Mouse (Mus musculus) forebrain, embryonic 14.5 days (tissue): ENCODE data around the gene Elp5. TPM values are rescaled to one million over a fixed set of nuclear protein-coding genes. Genes with fewer than 3 reads are reported as not detected.

ENCODE experiments used
- ATAC-seq: fragments of 200-750 bp; cut with Nextera tagmentation; 2 replicates; pipeline ENCODE4 v1.8.0; 2017; ENCODE audit warnings: mild to moderate bottlenecking, moderate library complexity
- DNase-seq: peaks from one replicate; pipeline ENCODE4 v3.0.0-alpha.2; 2015; ENCODE audit warnings: low spot score
- H3K27ac ChIP-seq: fragments of 300-500 bp; sonication (generic); 2 replicates; pipeline ENCODE4 v1.5.1; 2014; ENCODE audit warnings: low read depth, mild to moderate bottlenecking, control low read depth, low read length, moderate library complexity
- H3K27me3 ChIP-seq: fragments of 300-500 bp; sonication (generic); replicated peaks from 2 replicates; pipeline ENCODE4 v1.6.1; 2014; ENCODE audit warnings: low read length, control low read depth, mixed read lengths; ENCODE audit not compliant: control insufficient read depth, insufficient read depth
- H3K36me3 ChIP-seq: fragments of 300-500 bp; sonication (generic); 2 replicates; pipeline ENCODE4 v1.6.1; 2014; ENCODE audit warnings: low read length, control low read depth; ENCODE audit not compliant: control insufficient read depth, insufficient read depth
- H3K4me1 ChIP-seq: fragments of 300-500 bp; sonication (generic); 2 replicates; pipeline ENCODE4 v1.6.1; 2014; ENCODE audit warnings: antibody characterized with exemption, low read length, control low read depth; ENCODE audit not compliant: control insufficient read depth, insufficient read depth
- H3K4me2 ChIP-seq: fragments of 300-500 bp; sonication (generic); 2 replicates; pipeline ENCODE4 v1.6.1; 2014; ENCODE audit warnings: mild to moderate bottlenecking, control low read depth, low read length
- H3K4me3 ChIP-seq: fragments of 300-500 bp; sonication (generic); 2 replicates; pipeline ENCODE4 v1.5.1; 2014; ENCODE audit warnings: low read depth, low read length, control low read depth
- H3K9ac ChIP-seq: fragments of 300-500 bp; sonication (generic); 2 replicates; pipeline ENCODE4 v1.6.1; 2014; ENCODE audit warnings: mild to moderate bottlenecking, low read length, control low read depth, moderate library complexity
- H3K9me3 ChIP-seq: fragments of 300-500 bp; sonication (generic); replicated peaks from 2 replicates; pipeline ENCODE4 v1.6.1; 2016; ENCODE audit warnings: low read length, control low read depth, mixed read lengths; ENCODE audit not compliant: control insufficient read depth
- WGBS: fragments of 180-500 bp; shearing (Covaris S2); extraction: QIAGEN DNeasy Blood & Tissue Kit; methylation state at CpG from one replicate; pipeline ENCODE4 v1.1.7; 2014; 5-methylcytosine and 5-hydroxymethylcytosine counted together
- polyA plus RNA-seq: library from polyadenylated mRNA; unstranded; fragments of >200 nt; fragmentation: Nextera tagmentation; extraction: Ambion mirVana; gene quantifications from 2 replicates; pipeline ENCODE4 v1.2.1, GENCODE M21; 2014

Elp5 gene
- polyA plus RNA-seq, 1 experiment from 2014 or later: 203 TPM

DNA sequence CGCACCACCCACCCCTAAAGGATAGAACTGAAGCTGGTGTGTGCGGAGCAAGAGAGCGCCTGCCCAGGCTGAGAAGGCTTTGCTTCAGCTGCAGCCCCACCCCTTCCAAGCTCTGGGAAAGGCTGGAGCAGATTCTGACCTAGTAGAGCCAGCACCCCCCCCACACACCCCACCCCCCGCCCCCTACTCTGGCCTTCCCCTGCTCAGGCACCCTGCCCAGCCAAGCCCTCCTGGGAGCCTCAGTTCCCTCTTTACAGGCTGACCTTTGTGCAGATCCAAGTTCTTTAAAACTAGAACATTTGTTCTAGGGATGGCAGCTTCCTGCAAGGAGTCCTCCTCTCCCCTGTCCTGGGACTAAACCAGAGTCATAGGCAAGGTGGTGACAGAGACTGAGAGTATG lies 44.9 kb downstream of the Elp5 start:
- Histone ChIP-seq H3K4me3 (no peak overlapping the region), H3K4me1 (peaks cover 5% of the 10 kb centered on the region; the same call in 1 of the 2 replicates), H3K36me3 (no peaks in the 10 kb centered on the region), H3K4me2 (no peak overlapping the region), H3K27ac (no peak overlapping the region), H3K9me3 (no peaks in the 10 kb centered on the region), H3K27me3 (peaks cover 9% of the 10 kb centered on the region; the same call in 1 of the 2 replicates), H3K9ac (no peak overlapping the region)
- 48% methylated on average over 4 of the region's 4 CpGs for WGBS
- DNase-seq: no peak
- ATAC-seq: no peak

DNA sequence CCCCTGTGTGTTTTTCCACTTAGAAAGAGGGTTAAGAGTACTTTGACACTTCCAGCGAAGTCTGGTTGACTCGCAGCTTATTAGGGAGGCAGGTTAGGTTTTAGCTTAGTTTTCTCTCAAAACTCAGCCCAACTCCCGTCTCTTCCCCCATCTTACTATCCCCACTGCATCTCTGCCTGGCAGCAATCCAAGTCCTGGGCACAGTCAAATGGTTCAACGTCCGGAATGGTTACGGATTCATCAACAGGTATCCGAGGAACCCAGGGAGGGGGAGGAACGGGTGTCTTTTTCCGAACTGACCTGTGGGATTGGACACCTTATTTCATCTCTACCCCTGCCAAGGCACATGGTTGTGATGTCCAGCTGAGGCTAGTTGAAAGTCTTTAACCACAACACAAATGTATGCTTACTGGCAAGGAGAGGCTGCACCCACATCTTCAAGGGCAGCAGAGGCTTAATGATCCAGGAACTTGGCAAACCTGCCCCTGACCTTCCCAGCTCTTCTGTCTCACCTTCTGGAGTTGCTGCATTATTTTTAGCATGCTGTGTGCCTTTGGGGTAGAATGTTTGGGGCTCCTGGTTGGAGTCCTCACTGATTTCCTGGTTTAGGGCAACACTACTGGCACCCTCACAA lies 45.5 kb downstream of the Elp5 start:
- no peak overlapping the region for H3K9ac ChIP-seq
- DNase-seq: no peak
- ATAC-seq: no peak
- 37% methylated on average over 9 of the region's 9 CpGs for WGBS
- H3K27ac ChIP-seq: no peak overlapping the region
- peak overlapping the region; percentile 99 for H3K4me2 ChIP-seq
- H3K27me3 ChIP-seq: peaks cover 9% of the 10 kb centered on the region; the same call in 1 of the 2 replicates
- H3K4me1 ChIP-seq: peaks cover 5% of the 10 kb centered on the region; the same call in 1 of the 2 replicates
- H3K4me3 ChIP-seq: peak overlapping the region; percentile 53
- H3K9me3 ChIP-seq: no peaks in the 10 kb centered on the region
- no peaks in the 10 kb centered on the region for H3K36me3 ChIP-seq

DNA sequence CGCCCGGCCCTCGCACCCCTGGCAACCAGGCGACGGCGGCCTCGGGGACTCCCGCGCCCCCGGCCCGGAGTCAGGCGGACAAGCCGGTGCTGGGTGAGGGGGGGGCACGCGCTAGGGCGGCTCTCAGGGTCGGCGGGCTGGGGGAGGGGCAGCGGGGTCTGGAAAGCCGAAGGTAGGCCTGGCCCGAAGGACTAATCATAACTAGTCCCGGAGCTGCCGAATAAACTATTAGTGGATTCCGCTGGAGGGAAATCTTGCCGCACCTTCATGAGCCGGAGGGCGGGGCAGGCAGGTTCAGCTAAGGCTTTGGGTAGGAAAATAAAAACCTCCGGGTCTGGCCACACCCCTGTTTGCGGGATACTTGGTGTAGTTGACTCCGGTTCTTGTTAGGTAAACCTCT lies 46.2 kb downstream of the Elp5 start:
- H3K4me2 ChIP-seq: peak overlapping the region; percentile 99
- peaks cover 5% of the 10 kb centered on the region; the same call in 1 of the 2 replicates for H3K4me1 ChIP-seq
- no peaks in the 10 kb centered on the region for H3K36me3 ChIP-seq
- WGBS: 1% methylated on average over 29 of the region's 30 CpGs
- H3K4me3 ChIP-seq: peak overlapping the region; percentile 53
- DNase-seq (peak; percentile 32), ATAC-seq (peak; percentile 38)
- H3K9ac ChIP-seq: peak overlapping the region; percentile 67
- H3K9me3 ChIP-seq: no peaks in the 10 kb centered on the region
- H3K27ac ChIP-seq: no peak overlapping the region
- H3K27me3 ChIP-seq: peaks cover 9% of the 10 kb centered on the region; the same call in 1 of the 2 replicates

DNA sequence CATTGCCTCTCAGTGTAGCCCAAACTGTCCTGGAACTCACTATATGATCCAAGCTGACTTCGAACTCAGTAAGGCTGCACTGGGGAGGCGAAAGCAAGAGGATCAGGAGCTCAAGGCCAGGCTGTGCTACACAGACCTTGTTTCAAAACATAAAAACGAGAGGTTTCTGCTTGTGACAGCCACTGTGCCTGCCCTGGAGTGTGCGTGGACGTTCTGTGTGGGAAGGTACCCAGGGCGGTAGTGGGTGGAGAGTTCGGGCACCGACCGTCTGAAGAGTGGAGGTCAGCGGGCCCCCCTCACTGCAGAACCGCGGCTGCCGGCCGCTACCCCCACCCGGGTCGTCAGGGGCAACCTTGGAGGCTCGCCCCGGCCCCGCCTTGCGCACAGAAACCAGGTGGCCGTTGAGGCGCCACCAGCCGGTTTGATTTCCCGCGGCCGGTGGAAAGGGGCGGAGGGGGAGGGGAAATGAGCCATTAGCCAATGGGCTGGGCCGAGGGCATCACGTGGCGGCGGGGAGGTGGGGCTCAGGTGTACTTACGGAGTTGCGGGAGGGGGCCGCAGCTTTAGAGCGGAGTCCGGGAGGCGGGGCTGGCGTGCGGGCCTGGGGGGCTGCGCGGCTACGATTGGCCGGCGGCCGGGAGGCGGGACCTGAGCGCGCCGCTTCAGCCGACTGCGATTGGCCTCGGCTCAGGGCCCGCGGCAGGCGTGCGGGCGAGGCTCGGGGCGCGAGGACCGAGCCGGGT lies 47.0 kb downstream of the Elp5 start, which contains the start of gene Ybx2:
Gene Ybx2 (plus strand): TSS at position 660 of the 743 bp plus-strand sequence.
- peaks cover 9% of the 10 kb centered on the region; the same call in 1 of the 2 replicates for H3K27me3 ChIP-seq
- ATAC-seq (peak; percentile 92), DNase-seq (peak; percentile 96)
- peaks cover 5% of the 10 kb centered on the region; the same call in 1 of the 2 replicates for H3K4me1 ChIP-seq
- peak within 1 kb of the TSS; percentile 99 for H3K4me2 ChIP-seq
- peak within 1 kb of the TSS; percentile 67 for H3K9ac ChIP-seq
- H3K36me3 ChIP-seq: no peaks in the 10 kb centered on the region
- 1% methylated on average over 58 of the region's 62 CpGs for WGBS
- no peak within 1 kb of the TSS for H3K27ac ChIP-seq
- peak within 1 kb of the TSS; percentile 53 for H3K4me3 ChIP-seq
- no peaks in the 10 kb centered on the region for H3K9me3 ChIP-seq

DNA sequence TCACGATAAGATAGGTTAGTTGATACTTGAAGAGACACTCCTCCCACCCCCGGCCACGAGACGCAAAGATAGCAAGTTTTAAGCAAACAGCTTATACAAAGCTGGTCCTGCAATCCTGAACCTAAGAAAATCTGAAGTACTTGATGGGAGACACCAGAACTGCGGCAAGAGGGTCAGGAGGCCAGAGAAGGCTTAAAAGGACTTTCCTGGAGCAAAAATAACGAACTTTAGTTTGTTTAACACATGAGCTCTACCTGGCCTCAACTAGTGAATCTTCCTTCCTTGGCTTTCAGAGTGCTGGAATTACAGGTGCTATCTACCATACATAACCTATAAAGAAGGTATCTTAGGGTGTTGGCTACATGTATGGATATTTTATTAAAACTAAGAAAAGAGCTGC lies 47.6 kb downstream of the Elp5 start:
- Histone ChIP-seq H3K9me3 (no peaks in the 10 kb centered on the region), H3K4me2 (peak overlapping the region; percentile 99), H3K4me3 (0 out of 2 replicates have a peak overlapping the region, but pooled peaks have one; percentile 2), H3K4me1 (peaks cover 5% of the 10 kb centered on the region; the same call in 1 of the 2 replicates), H3K27ac (no peak overlapping the region), H3K36me3 (no peaks in the 10 kb centered on the region), H3K27me3 (peaks cover 9% of the 10 kb centered on the region; the same call in 1 of the 2 replicates), H3K9ac (no peak overlapping the region)
- 18% methylated on average over 6 of the region's 6 CpGs for WGBS
- no peak for ATAC-seq
- DNase-seq: peak; percentile 13

DNA sequence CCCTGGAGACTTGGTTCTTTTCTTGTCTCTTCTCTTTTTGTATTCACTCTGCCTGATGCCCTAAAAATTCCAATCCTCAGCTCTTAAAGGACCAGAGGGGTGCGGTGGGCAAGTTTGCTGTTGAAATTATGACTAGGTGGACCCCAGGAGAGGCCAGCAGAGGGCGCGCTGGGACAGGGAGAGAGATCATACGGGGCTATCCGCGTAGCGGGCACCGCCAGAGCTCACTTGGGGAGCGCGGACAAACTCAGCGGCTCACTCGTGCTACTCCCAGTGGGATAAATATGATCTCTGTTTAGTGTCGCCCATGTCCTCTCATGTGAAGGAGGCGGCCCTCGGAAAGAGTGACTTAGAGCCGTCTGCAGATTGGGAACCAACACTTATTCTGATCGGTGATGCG lies 48.1 kb downstream of the Elp5 start:
- 0% methylated on average over 18 of the region's 18 CpGs for WGBS
- Histone ChIP-seq H3K4me2 (peak overlapping the region; percentile 99), H3K4me1 (peaks cover 5% of the 10 kb centered on the region; the same call in 1 of the 2 replicates), H3K9me3 (no peaks in the 10 kb centered on the region), H3K9ac (no peak overlapping the region), H3K36me3 (no peaks in the 10 kb centered on the region), H3K4me3 (0 out of 2 replicates have a peak overlapping the region, but pooled peaks have one; percentile 2), H3K27ac (no peak overlapping the region), H3K27me3 (peaks cover 9% of the 10 kb centered on the region; the same call in 1 of the 2 replicates)
- DNase-seq (peak; percentile 92), ATAC-seq (peak; percentile 54)

DNA sequence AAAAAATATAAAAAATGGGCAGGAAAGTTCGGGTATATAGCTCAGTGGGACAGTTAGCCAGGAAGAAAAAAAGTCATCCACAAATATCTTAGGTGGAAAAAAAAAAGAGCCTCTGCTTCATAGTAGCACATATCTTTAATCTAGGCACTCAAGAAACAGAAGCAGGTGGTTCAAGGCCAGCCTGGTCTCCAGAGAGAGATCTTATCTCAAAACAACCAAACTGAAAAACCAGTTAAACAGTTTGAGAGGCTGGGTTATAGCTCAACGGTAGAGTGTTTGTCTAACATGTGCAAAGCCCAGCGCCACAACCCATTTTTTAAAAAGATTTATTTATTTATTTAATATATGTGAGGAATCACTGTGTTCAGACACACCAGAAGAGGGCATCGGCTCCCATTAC lies 49.3 kb downstream of the Elp5 start:
- Histone ChIP-seq H3K27ac (no peak overlapping the region), H3K9ac (no peak overlapping the region), H3K4me1 (peaks cover 5% of the 10 kb centered on the region; the same call in 1 of the 2 replicates), H3K27me3 (peaks cover 7% of the 10 kb centered on the region; the same call in 1 of the 2 replicates), H3K4me2 (no peak overlapping the region), H3K36me3 (no peaks in the 10 kb centered on the region), H3K9me3 (no peaks in the 10 kb centered on the region), H3K4me3 (no peak overlapping the region)
- no peak for ATAC-seq
- 82% methylated on average over 4 of the region's 4 CpGs for WGBS
- DNase-seq: no peak

DNA sequence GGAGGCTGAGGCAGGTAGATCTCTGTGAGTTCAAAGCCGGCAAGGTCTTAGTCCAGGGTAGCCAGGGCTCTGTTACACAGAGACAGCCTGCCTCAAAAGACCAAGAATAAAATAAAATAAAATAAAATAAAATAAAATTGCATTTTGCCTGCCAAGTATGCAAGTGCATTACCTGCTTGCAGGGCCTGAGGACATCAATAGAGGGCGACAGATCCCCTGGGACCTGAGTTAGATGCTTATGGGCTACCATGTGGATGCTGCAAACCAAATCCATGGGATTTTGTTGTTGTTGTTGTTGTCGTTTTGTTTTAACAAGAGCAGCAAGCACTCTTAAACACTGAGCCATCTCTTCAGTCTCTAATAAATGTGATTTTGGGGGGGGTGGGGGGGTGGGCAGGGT lies 50.1 kb downstream of the Elp5 start:
- DNase-seq (no peak), ATAC-seq (no peak)
- no peaks in the 10 kb centered on the region for H3K9me3 ChIP-seq
- H3K27ac ChIP-seq: no peak overlapping the region
- no peak overlapping the region for H3K4me2 ChIP-seq
- no peak overlapping the region for H3K4me3 ChIP-seq
- peaks cover 5% of the 10 kb centered on the region; the same call in 1 of the 2 replicates for H3K4me1 ChIP-seq
- no peaks in the 10 kb centered on the region for H3K36me3 ChIP-seq
- no peak overlapping the region for H3K9ac ChIP-seq
- 31% methylated on average over 3 of the region's 3 CpGs for WGBS
- H3K27me3 ChIP-seq: peaks cover under 1% of the 10 kb centered on the region; the same call in 1 of the 2 replicates
